Mouse (Mus musculus): ENCODE results near the gene Acsl5. TPM values are rescaled to one million over a fixed set of nuclear protein-coding genes. Genes with fewer than 3 reads are reported as not detected.
A peak's percentile ranks its signal among the peaks of the same experiment; 100 is the strongest.

The Acsl5 gene
- polyA plus RNA-seq, 1 experiment from 2014 or later: 26.2 TPM

DNA sequence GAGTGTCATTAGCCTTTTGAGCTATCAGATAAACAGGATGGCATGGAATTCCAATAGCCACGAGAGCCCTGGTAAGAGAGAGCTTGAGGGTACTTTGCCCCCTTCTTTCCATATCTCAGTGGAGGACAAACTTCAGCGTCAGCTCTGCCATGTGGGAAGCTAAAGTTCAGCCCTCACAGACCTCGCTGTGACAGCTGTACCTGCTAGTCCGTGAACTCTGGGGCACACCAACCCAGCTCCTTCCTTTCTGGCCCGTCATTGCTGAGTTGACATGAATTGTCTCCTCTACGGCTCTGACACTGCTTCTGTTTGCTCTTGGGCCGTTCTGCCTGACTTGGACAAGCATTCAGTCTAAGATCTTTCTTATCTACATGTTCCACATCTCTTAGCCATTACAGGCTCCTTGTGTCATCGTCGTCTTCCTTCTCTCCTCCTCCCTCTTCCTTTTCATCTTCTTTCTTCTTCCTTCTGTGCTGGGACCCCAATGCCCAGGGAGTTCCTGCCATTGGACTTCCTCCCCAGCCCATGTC is 3.7 kb upstream of the Acsl5 start:
- Histone ChIP-seq H3K9me3 (peaks cover 4% of the 10 kb centered on the region; the same call in 1 of the 2 replicates), H3K4me1 (peaks cover 12% of the 10 kb centered on the region), H3K27me3 (ENCODE audit: poor library complexity, severe bottlenecking) (0 out of 2 replicates have a peak, but pooled peaks cover 4% of the 10 kb centered on the region), H3K36me3 (replicated peaks) (no peaks in the 10 kb centered on the region), H3K4me3 (no peak overlapping the region), H3K27ac (no peak overlapping the region)
- no peak for DNase-seq (ENCODE audit: extremely low spot score, low spot score)
- WGBS: 82% methylated on average over 9 of the region's 9 CpGs

DNA sequence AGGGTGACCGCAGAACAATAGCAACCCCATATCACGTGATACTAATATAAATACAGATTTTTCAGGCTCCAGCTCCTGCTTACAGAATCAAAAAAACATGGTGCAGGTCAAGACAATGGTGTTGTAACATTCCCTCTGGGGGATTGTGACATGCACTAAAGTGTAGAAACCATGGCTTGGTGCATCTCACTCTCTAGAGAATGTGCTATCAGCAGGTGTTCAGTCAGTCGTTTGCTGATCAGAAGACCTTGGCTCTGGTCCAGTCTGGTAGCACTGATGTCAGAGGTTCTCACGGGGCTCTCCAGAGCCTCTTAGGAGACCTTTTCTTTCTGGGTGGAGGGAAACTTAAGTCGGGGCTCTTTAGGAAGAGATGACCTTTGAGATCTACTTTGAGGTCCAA is 1.3 kb upstream of the Acsl5 start:
- 92% methylated on average over 5 of the region's 5 CpGs for WGBS
- no peaks in the 10 kb centered on the region for H3K36me3 ChIP-seq (replicated peaks)
- H3K4me3 ChIP-seq: no peak overlapping the region
- no peak overlapping the region for H3K27ac ChIP-seq
- peaks cover 4% of the 10 kb centered on the region; the same call in 1 of the 2 replicates for H3K9me3 ChIP-seq
- peaks cover 27% of the 10 kb centered on the region for H3K4me1 ChIP-seq
- no peak for DNase-seq (ENCODE audit: extremely low spot score, low spot score)
- 0 out of 2 replicates have a peak, but pooled peaks cover 4% of the 10 kb centered on the region for H3K27me3 ChIP-seq (ENCODE audit: poor library complexity, severe bottlenecking)

- peak; percentile 45 for DNase-seq (ENCODE audit: extremely low spot score, low spot score)
- Histone ChIP-seq H3K27ac (peak overlapping the region; percentile 90), H3K36me3 (replicated peaks) (no peaks in the 10 kb centered on the region), H3K9me3 (peaks cover 4% of the 10 kb centered on the region; the same call in 1 of the 2 replicates), H3K27me3 (ENCODE audit: poor library complexity, severe bottlenecking) (0 out of 2 replicates have a peak, but pooled peaks cover 4% of the 10 kb centered on the region), H3K4me1 (peaks cover 32% of the 10 kb centered on the region), H3K4me3 (peak overlapping the region; percentile 58)
- WGBS: 6% methylated on average over 9 of the region's 9 CpGs
Measured at GRCm38 (mm10) chr19:55253239-55253569, 1.5 kb downstream of the Acsl5 start.

DNA sequence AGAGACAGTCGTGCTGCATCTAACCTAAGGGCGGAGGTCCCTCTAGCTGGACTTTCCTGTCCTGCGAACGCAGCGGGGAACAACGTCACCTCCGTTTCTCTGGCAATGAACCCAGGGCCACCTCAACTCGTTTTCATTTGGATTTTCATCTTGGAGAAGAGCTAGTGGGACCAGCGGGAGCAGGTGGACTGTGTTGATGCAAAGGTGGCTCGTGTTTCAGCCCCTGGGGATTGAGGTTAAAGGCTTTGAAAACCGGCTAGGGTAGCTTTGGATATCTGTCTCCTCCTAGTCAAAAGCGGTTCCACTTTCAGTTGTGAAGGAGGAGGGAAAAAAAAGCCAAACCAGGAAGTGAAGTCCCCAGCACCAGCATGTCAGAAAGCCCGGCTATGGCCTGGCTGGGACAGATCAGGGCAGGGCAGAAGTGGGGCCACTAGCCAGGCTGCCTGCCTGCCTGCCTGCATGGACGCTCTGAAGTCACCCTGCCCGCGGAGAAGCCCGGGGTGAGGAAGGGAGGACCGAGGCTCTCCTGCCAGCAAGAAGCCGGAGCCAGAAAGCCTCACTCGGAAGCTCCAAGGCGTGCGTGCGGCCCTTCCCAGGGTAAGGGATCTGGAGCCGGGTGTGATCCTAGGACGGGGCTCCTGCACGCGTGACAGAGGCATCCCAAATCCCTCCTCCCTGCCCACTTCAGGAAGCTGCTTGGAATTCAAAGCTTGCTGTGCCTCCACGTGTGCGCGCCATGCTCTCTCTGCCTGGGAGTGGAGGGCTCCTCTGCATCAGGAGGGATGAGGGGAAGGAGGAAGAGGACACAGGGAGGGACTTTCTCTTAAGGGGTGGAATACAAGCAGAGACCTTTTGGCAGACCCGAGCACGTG is 2.1 kb downstream of the Acsl5 start:
- Histone ChIP-seq H3K9me3 (peaks cover 4% of the 10 kb centered on the region; the same call in 1 of the 2 replicates), H3K4me3 (peak overlapping the region; percentile 58), H3K27me3 (ENCODE audit: poor library complexity, severe bottlenecking) (0 out of 2 replicates have a peak, but pooled peaks cover 4% of the 10 kb centered on the region), H3K27ac (peak overlapping the region; percentile 90), H3K36me3 (replicated peaks) (no peaks in the 10 kb centered on the region), H3K4me1 (peaks cover 32% of the 10 kb centered on the region)
- under 1% methylated on average over 32 of the region's 32 CpGs for WGBS
- peak; percentile 58 for DNase-seq (ENCODE audit: extremely low spot score, low spot score)

GRCm38 (mm10) chr19:55254513-55255016 is 2.8 kb downstream of the Acsl5 start:
- H3K36me3 ChIP-seq (replicated peaks): no peaks in the 10 kb centered on the region
- H3K9me3 ChIP-seq: peaks cover 4% of the 10 kb centered on the region; the same call in 1 of the 2 replicates
- H3K4me3 ChIP-seq: peak overlapping the region; percentile 58
- H3K27ac ChIP-seq: peak overlapping the region; percentile 90
- H3K27me3 ChIP-seq (ENCODE audit: poor library complexity, severe bottlenecking): 0 out of 2 replicates have a peak, but pooled peaks cover 4% of the 10 kb centered on the region
- peaks cover 32% of the 10 kb centered on the region for H3K4me1 ChIP-seq
- WGBS: 8% methylated on average over 5 of the region's 5 CpGs
- peak; percentile 57 for DNase-seq (ENCODE audit: extremely low spot score, low spot score)

GRCm38 (mm10) chr19:55256156-55256555 is 4.4 kb downstream of the Acsl5 start:
- H3K4me3 ChIP-seq: no peak overlapping the region
- H3K4me1 ChIP-seq: peaks cover 32% of the 10 kb centered on the region
- H3K27me3 ChIP-seq (ENCODE audit: poor library complexity, severe bottlenecking): 0 out of 2 replicates have a peak, but pooled peaks cover 4% of the 10 kb centered on the region
- DNase-seq (ENCODE audit: extremely low spot score, low spot score): no peak
- H3K27ac ChIP-seq: no peak overlapping the region
- no peaks in the 10 kb centered on the region for H3K36me3 ChIP-seq (replicated peaks)
- 86% methylated on average over 9 of the region's 9 CpGs for WGBS
- peaks cover 4% of the 10 kb centered on the region; the same call in 1 of the 2 replicates for H3K9me3 ChIP-seq

- H3K4me1 ChIP-seq: peaks cover 37% of the 10 kb centered on the region
- H3K27ac ChIP-seq: no peak overlapping the region
- H3K4me3 ChIP-seq: no peak overlapping the region
- peaks cover 3% of the 10 kb centered on the region; the same call in 1 of the 2 replicates for H3K9me3 ChIP-seq
- WGBS: 91% methylated on average over 5 of the region's 5 CpGs
- no peaks in the 10 kb centered on the region for H3K36me3 ChIP-seq (replicated peaks)
- no peak for DNase-seq (ENCODE audit: extremely low spot score, low spot score)
- no peaks in the 10 kb centered on the region for H3K27me3 ChIP-seq (ENCODE audit: poor library complexity, severe bottlenecking)
Measured at GRCm38 (mm10) chr19:55257656-55258375, 6.1 kb downstream of the Acsl5 start.

DNA sequence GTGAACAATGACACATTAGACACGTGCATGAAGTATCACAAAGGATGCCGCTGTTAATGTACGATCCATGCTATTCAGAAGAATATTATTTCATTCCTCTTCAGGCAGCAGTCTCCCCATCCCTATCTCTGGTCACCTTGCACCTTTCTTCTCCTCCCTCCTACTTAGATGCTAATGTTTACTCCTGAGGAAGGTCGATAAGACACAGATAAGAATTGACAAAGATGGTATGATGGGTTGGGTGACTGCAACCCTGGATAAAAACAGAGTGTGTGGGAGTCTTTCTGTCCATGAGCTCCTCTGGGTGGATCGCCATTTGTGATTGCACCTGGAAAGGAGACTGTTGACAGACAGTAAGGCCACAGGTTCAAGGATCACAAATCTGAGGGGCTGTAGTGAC is 6.8 kb downstream of the Acsl5 start:
- no peaks in the 10 kb centered on the region for H3K27me3 ChIP-seq (ENCODE audit: poor library complexity, severe bottlenecking)
- DNase-seq (ENCODE audit: extremely low spot score, low spot score): no peak
- H3K4me1 ChIP-seq: peaks cover 35% of the 10 kb centered on the region
- no peak overlapping the region for H3K4me3 ChIP-seq
- WGBS: 93% methylated on average over 5 of the region's 5 CpGs
- peaks cover 3% of the 10 kb centered on the region; the same call in 1 of the 2 replicates for H3K9me3 ChIP-seq
- H3K27ac ChIP-seq: no peak overlapping the region
- H3K36me3 ChIP-seq (replicated peaks): no peaks in the 10 kb centered on the region

DNA sequence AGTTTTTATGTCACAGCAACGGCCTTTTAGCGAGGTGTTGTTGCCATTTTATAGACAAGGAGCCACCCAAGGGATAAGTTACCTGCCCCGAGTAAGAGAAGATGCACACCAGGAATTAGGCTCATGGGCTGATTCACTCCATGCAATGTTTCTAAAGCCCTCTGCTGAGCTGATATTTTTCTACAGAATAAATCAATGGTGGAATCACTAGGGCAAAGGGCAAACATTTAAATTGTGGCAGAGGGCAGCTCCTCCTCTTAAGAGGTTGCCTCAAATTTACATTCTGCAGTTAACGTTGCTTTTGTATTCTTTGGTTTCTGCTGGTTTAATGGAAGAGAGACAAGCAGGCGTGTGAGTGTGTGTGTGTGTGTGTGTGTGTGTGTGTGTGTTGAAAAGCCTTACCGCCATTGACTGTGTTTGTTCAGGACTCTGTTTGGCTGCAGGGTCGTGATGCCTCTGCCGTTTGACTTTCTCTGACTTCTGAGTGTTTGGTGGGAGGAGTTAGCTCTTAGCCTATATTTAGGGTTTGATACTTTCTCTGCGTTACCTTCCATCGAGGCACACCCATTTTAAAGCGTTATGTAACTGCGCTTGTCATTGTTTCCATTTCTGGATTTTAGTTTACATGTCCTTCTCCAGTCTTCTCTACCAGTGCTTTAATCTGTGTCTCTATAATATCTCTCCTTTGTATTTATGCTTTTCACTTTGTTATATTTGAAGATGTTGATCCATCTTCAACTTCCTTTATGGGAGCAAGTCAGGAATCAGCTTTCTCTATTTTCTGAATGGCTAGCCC is 8.8 kb downstream of the Acsl5 start:
- DNase-seq (ENCODE audit: extremely low spot score, low spot score): no peak
- Histone ChIP-seq H3K27me3 (ENCODE audit: poor library complexity, severe bottlenecking) (no peaks in the 10 kb centered on the region), H3K4me1 (peaks cover 17% of the 10 kb centered on the region), H3K36me3 (replicated peaks) (no peaks in the 10 kb centered on the region), H3K27ac (no peak overlapping the region), H3K9me3 (peaks cover 3% of the 10 kb centered on the region; the same call in 1 of the 2 replicates), H3K4me3 (no peak overlapping the region)
- WGBS: 90% methylated on average over 12 of the region's 12 CpGs

DNA sequence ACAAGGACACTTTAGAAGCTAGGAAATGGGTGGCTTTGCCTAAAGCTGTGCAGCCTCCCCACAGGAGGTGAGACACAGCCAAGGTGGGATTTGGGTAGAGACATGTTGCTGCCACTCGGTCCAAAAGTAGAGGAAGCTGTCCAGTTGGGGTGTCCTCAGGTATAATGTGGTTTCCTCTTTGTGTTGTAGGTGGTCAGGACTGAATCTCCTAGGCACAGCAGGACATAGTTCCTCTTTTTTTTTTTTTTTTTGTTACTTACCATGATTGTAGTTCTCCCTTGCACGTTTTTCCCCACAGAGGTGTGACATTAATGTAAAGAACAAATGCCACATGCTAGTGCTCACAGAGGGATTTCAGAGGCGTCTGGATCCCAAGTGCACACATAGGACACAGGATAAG is 13.5 kb downstream of the Acsl5 start:
- Histone ChIP-seq H3K27me3 (ENCODE audit: poor library complexity, severe bottlenecking) (no peaks in the 10 kb centered on the region), H3K27ac (no peak overlapping the region), H3K9me3 (peaks cover 3% of the 10 kb centered on the region; the same call in 1 of the 2 replicates), H3K36me3 (replicated peaks) (0 out of 2 replicates have a peak, but pooled peaks cover 3% of the 10 kb centered on the region), H3K4me3 (no peak overlapping the region), H3K4me1 (peaks cover 22% of the 10 kb centered on the region)
- DNase-seq (ENCODE audit: extremely low spot score, low spot score): no peak
- 85% methylated on average over 3 of the region's 3 CpGs for WGBS

GRCm38 (mm10) chr19:55266786-55267185 is 15.0 kb downstream of the Acsl5 start:
- Histone ChIP-seq H3K4me1 (peaks cover 35% of the 10 kb centered on the region), H3K36me3 (replicated peaks) (0 out of 2 replicates have a peak, but pooled peaks cover 3% of the 10 kb centered on the region), H3K27me3 (ENCODE audit: poor library complexity, severe bottlenecking) (no peaks in the 10 kb centered on the region), H3K27ac (no peak overlapping the region), H3K9me3 (peaks cover under 1% of the 10 kb centered on the region; the same call in 1 of the 2 replicates), H3K4me3 (no peak overlapping the region)
- no peak for DNase-seq (ENCODE audit: extremely low spot score, low spot score)
- WGBS: 84% methylated on average over 3 of the region's 3 CpGs

DNA sequence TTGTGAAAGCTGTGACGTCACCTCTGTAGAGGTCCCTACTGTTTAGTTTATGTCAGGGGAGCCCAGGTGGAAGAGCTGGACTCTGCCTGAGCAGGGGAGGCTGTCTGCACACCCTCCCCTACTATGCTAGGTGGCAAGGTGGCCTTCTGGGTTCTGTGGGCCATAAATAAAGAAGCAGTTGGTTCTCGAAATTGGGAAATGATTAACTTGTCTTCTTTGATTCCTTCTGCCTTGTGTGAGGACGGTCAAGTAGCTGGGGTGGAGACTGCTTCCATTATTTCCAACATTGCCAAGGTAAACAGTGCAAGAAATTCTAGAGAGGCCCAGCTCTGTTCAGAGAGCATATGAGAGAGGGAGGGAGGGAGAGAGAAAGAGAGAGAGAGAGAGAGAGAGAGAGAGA is 16.4 kb downstream of the Acsl5 start:
- no peaks in the 10 kb centered on the region for H3K9me3 ChIP-seq
- H3K4me1 ChIP-seq: peaks cover 27% of the 10 kb centered on the region
- no peak overlapping the region for H3K4me3 ChIP-seq
- no peaks in the 10 kb centered on the region for H3K27me3 ChIP-seq (ENCODE audit: poor library complexity, severe bottlenecking)
- WGBS: 82% methylated on average over 3 of the region's 3 CpGs
- no peak overlapping the region for H3K27ac ChIP-seq
- DNase-seq (ENCODE audit: extremely low spot score, low spot score): no peak
- H3K36me3 ChIP-seq (replicated peaks): peaks cover 7% of the 10 kb centered on the region; the same call in 1 of the 2 replicates

Data from forebrain, embryonic 10.5 days (tissue).